Mouse (Mus musculus): ENCODE data around the gene Pls1.

DNA sequence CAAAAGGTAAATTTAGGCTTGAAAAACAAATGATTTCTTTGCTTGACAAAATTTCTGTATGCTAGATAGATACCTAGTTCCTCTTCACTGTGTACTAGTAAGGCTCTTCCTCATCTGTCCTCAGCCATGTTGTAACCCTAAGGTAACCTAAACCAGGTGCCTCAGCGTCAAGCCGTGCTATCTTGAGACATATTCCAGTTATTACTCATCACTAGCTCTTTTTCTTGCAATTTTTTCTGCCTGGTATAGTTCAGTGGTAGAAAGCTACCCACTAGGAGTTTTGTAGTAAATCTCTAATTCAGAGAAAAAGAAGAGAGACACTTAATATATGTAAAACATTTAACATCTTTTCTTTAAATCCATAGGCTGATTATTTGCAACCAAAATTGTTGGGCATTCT, 37.6 kb upstream of the Pls1 start:
- TF ChIP-seq CTCF (IDR thresholded peaks at IDR 0.05; ENCODE audit: low read depth) (no peak), EP300 (IDR thresholded peaks at IDR 0.05; ENCODE audit: low read depth) (no peak)
